Mouse (Mus musculus) thymus, adult 2 months (tissue): Measurements from ENCODE around the gene Rpsa.

Source experiments
- CTCF ChIP-seq: fragments of 200-500 bp; IDR thresholded peaks from 2 replicates; pipeline ENCODE4 v1.5.1; 2012; ENCODE audit warnings: mild to moderate bottlenecking, control low read depth, low read length, moderate library complexity, borderline replicate concordance; ENCODE audit not compliant: control insufficient read depth, poor library complexity, insufficient read depth; ENCODE audit errors: extremely low read depth
- POLR2A ChIP-seq: fragments of 200-500 bp; IDR thresholded peaks from 2 replicates; pipeline ENCODE4 v1.6.1; 2012; ENCODE audit warnings: mild to moderate bottlenecking, low read length, control low read depth, moderate library complexity; ENCODE audit not compliant: control insufficient read depth, poor library complexity, insufficient read depth; ENCODE audit errors: extremely low read depth

DNA sequence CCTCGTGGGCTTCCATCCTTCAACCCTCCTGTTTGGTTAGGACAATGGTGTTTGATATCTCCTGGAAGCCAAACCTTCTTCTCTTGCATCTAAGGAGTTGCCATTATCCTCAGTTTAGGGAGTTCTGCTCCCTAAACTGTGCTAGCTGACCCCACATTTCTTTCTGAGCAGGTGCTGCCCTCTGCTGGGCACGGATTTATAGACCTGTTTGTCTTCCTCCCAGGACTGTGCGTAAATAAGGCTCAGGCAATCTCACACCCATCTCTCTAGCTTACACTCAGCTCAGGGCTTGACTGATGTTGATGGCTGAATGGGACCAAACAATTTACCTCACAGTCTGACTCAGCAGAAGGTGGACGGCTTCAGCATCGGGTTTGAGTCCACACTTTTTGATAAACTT, 43.8 kb downstream of the Rpsa start:
- no peak for TF ChIP-seq POLR2A
- TF ChIP-seq CTCF: no peak
